Mouse (Mus musculus): Measurements from ENCODE around the gene Zcchc12.

Zcchc12 gene

GRCm38 (mm10) chrX:36195736-36196525 is at the start of gene Zcchc12:
Gene Zcchc12, plus strand, starts transcription at chrX:36195904.
- 7% methylated on average over 27 of the region's 28 CpGs for WGBS

- 58% methylated on average over 4 of the region's 4 CpGs for WGBS
These were observed 49.0 kb upstream of the Zcchc12 start for GRCm38 (mm10) chrX:36146746-36147145.

DNA sequence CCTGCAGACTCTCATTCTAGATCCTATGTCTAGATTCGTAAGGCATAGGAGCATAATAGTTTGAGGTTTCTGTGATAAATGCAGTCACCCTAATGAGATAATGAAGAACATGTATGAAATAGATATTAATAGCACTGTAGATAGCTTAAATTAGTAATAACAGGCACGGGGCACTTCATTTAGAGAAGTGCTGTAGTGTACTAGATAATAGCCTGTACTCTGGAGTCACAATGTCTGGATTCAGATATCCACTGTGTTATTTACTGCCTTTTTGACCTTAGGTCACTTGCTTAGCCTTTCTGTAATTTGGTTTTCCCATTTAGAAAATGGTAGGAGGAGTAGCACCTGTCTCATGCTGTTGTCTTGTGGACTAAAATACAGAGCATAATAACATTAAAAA is 39.0 kb upstream of the Zcchc12 start:
- 90% methylated on average over 2 of the region's 2 CpGs for WGBS

- WGBS: 27% methylated on average over 4 of the region's 4 CpGs
These were observed 34.1 kb upstream of the Zcchc12 start for GRCm38 (mm10) chrX:36161567-36161966.

GRCm38 (mm10) chrX:36186036-36186435 is 9.7 kb upstream of the Zcchc12 start:
- 54% methylated on average over 5 of the region's 5 CpGs for WGBS

DNA sequence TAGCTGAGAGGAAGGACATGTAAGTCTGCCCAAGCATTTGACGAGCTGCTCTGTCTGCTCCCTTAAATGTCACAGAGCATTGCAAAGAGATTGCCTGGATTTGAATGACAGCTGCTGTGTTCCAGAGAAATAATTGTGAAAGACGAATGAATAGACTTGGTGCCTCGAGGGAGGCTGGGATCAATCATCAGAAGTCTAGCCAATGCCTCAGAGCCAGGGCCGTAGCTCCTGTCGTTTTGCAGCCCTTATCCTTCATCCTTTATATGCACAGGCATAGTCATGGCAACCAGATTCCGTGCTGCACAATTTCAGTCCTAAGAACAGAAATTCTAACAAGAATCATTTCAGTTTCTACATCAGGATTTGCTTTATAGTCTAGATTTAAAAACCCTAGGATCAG is 9.3 kb upstream of the Zcchc12 start:
- 21% methylated on average over 6 of the region's 6 CpGs for WGBS

DNA sequence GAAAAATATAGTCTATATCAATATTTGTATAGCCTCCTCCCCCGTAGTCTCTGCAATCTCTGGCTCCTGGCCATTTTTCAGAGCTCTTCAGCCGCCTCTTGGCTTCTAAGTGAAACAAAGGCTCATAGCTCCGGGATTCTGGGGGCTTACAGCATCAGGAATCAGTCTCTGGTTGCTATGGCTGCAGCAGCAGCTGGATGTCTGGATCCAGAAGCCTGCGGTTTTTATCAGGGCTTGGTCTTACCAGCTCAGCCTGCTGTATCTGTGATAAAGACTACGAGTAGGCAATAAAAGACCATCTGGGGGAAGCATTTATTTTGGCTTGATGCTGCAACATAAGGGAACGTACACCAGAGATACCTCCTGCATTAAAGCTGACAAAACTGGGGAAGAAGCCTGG is 1.8 kb upstream of the Zcchc12 start:
- 25% methylated on average over 6 of the region's 6 CpGs for WGBS

- 91% methylated on average over 2 of the region's 2 CpGs for WGBS
These were observed 13.8 kb downstream of the Zcchc12 start for GRCm38 (mm10) chrX:36209554-36209953.

GRCm38 (mm10) chrX:36211216-36211615 is 15.5 kb downstream of the Zcchc12 start:
- WGBS: 86% methylated on average over 3 of the region's 3 CpGs

DNA sequence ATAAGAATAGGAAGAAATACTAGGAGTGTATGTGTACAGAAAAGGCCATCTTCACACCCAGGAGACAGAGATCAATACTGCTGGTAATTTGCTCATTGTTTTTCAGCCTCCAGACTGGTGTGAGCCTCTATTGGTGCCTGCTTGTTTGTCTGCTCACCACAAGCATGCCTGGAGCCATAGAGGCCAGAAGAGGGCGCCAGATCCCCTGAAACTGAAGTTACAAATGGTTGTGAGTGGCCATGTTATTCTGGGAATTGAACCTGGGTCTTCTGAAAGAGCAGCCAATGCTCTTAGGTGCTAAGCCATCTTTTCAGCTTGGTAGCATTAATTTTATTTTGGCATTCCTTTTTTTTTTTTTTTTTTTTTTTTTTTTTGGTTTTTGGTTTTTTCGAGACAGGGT is 25.7 kb downstream of the Zcchc12 start:
- WGBS: 50% methylated on average over 2 of the region's 2 CpGs

DNA sequence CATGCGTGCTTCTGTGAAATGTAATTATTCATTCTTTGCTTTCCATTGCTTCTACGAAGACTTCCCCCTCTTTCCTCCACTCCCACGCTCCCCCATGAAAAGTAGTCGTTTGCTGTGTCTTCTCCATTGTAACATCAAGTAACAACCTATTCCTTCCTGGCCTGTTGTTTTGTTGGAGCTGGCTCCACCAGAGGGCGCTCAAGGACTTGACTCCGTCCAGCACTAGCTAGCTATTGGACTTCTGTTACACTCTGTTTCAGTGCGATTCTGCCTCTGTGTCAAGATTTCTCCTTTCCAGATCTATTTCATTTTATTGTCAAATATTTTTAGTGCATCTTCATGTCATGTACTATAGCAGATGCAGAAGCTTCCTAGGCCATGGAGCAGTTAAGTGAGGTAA is 30.1 kb downstream of the Zcchc12 start:
- 7% methylated on average over 7 of the region's 7 CpGs for WGBS

- 52% methylated on average over 2 of the region's 2 CpGs for WGBS
These were observed 30.9 kb downstream of the Zcchc12 start for GRCm38 (mm10) chrX:36226577-36226976.

DNA sequence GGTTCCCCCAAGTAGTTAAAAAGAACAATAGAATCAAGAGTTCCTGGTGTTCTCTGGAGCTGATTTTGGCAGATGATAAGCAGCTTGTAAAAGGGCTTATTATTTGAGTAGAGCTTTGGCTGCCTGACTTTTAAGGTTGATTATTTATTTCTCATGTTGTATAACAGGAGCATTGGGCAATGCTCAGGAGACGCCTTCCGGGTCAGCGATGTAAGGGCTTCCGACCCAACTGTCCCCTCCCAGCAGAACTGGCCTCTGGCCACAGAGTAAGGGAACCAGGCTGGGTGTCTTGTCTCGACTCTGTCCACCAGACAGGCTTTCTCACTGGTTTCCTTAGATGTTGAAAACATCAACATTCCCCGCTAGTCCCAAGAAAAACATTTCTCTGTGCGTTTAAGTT is 33.2 kb downstream of the Zcchc12 start:
- WGBS: 51% methylated on average over 7 of the region's 7 CpGs

- 49% methylated on average over 2 of the region's 2 CpGs for WGBS
These were observed 33.6 kb downstream of the Zcchc12 start for GRCm38 (mm10) chrX:36229273-36229672.

- 80% methylated on average over 6 of the region's 6 CpGs for WGBS
These were observed 39.9 kb downstream of the Zcchc12 start for GRCm38 (mm10) chrX:36235652-36236051.

Data from cerebral cortex, adult 2 months (tissue).